Mouse (Mus musculus) megakaryocyte-erythroid progenitor cell, adult 5 weeks (primary cell): ENCODE results near the gene Cmpk2. TPM values are rescaled to one million over a fixed set of nuclear protein-coding genes. Genes with fewer than 3 reads are reported as not detected.

Experiments
- polyA plus RNA-seq: library from polyadenylated mRNA; stranded (reverse); fragments of >175 nt; gene quantifications from 2 replicates; pipeline ENCODE4 v1.2.3, GENCODE M21; 2012

The Cmpk2 gene
- polyA plus RNA-seq = 8.6 and 9.2 TPM in 2 replicates

DNA sequence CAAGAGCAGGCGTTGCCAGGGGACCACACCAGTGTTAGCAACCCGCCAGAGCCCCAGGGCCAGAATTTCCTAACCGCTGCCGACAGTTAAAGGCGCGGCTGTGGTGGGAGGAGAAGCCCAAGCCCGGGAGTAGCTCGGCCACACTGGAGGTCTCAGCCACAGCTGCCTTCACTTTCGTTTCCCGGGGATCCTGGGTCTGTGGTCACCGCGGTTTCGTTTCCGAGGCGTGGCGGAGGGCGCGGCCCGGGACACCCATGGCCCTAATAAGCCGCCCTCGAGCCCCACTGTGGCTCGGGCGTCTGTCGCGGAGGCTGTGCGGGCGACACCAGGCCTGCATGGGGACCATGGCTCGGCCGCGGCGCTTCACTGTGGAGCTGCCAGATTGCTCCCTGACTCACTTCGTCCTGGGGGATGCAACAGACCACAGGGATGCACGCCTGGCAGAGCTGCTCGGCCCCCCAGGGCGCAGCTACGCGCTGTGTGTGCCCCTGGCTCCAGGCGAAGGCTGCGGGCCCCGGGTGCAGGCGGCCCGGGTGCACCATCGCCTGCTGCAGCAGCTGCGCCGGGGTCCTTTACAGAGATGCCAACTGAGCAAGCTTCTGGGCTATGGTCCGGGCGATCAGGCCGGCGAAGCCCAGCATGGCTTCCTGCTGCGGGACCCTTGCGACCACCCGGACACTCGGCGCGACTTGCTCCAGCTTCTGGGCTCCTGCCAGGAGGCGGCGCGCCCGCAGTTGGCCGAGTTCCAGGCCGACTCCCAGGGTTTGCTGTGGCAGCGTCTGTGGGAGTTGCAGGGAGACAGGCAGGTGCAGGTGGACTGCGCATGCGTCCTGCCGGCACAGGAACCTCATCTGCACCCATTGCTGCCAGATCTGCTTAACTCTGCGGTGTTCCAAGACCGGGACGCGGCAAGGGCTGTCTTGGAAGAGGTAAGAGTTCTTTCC lies at the start of gene Cmpk2:
Cmpk2 (plus strand) TSS at position 107 of the 944 bp plus-strand sequence.

DNA sequence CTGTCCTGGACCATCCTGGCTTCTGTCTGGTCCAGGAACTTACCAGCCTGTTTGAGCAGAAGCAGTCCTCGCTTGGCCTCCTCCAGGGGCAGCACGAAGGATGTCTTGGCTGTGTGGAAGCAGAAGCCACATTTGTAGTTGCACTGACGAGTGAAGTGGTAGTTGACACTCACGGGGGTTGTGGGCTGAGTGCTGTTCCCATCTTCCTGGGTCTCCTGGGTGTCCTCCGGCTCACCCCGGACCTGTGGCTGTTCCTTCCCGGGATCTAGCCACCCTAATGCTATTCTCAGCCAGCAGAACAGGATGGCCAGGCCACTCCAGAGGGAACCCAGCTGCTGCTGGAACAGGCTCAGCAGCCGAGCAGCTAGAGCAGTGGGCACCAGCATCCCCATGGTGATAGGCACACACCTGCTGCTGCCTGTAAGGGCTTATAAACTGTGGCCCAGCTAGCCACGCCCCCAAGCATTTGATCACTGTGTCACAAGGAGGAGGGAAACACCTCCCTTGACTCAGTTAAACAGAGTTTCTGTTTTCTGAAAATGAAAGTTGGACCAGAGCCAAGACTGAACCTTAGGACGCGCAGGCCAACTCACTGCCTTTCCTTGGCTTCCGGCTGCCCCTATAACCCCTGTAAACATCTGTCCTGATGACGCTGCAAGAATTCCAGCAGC lies 12.8 kb upstream of the Cmpk2 start, which contains the start of gene Rsad2:
Rsad2 (minus strand) TSS at position 425 of the 671 bp plus-strand sequence.

Other genes with a start within 250 kb of the Cmpk2 start
- 18.9 and 25.2 TPM in 2 replicates for gene Rnf144a, start 54.0 kb upstream of the Cmpk2 start, polyA plus RNA-seq
- 2.1 and 2.7 TPM in 2 replicates for gene Rsad2, start 12.8 kb upstream of the Cmpk2 start, polyA plus RNA-seq